Mouse (Mus musculus): ENCODE data around the gene Peli2. TPM values are rescaled to one million over a fixed set of nuclear protein-coding genes. Genes with fewer than 3 reads are reported as not detected.

Gene Peli2
- polyA plus RNA-seq, 2 experiments: 9.1 to 14.5 TPM

GRCm38 (mm10) chr14:48258696-48259366, 138.2 kb downstream of the Peli2 start:
- ATAC-seq (ENCODE audit: low FRiP score, low read depth) (no peak), DNase-seq (ENCODE audit: low spot score) (no peak)
- H3K27me3 ChIP-seq (ENCODE audit: control insufficient read depth, insufficient read depth, low read length): no peaks in the 10 kb centered on the region
- H3K4me1 ChIP-seq (ENCODE audit: control insufficient read depth, insufficient read depth, low read length): no peaks in the 10 kb centered on the region
- WGBS: 69% methylated on average over 10 of the region's 10 CpGs
- H3K4me3 ChIP-seq (replicated peaks; ENCODE audit: low read length): no peak overlapping the region
- no peak overlapping the region for H3K9ac ChIP-seq (ENCODE audit: low read depth, low read length, severe bottlenecking)
- no peak overlapping the region for H3K27ac ChIP-seq (replicated peaks; ENCODE audit: low read depth, low read length)
- no peaks in the 10 kb centered on the region for H3K9me3 ChIP-seq (ENCODE audit: control insufficient read depth, low read length)
- H3K4me2 ChIP-seq (replicated peaks; ENCODE audit: low read depth, low read length, severe bottlenecking): no peak overlapping the region
- peaks cover 9% of the 10 kb centered on the region for H3K36me3 ChIP-seq (ENCODE audit: control insufficient read depth, insufficient read depth, low read length)
- no peak for TF ChIP-seq POLR2A (IDR thresholded peaks at IDR 0.05; ENCODE audit: borderline replicate concordance, extremely low read depth, insufficient read depth, insufficient read length)

GRCm38 (mm10) chr14:48263146-48263545, 142.5 kb downstream of the Peli2 start:
- Histone ChIP-seq H3K4me3 (replicated peaks; ENCODE audit: low read length) (no peak overlapping the region), H3K36me3 (ENCODE audit: control insufficient read depth, insufficient read depth, low read length) (no peaks in the 10 kb centered on the region), H3K27ac (replicated peaks; ENCODE audit: low read depth, low read length) (no peak overlapping the region), H3K9me3 (ENCODE audit: control insufficient read depth, low read length) (no peaks in the 10 kb centered on the region), H3K9ac (ENCODE audit: low read depth, low read length, severe bottlenecking) (no peak overlapping the region), H3K27me3 (ENCODE audit: control insufficient read depth, insufficient read depth, low read length) (no peaks in the 10 kb centered on the region), H3K4me2 (replicated peaks; ENCODE audit: low read depth, low read length, severe bottlenecking) (no peak overlapping the region), H3K4me1 (ENCODE audit: control insufficient read depth, insufficient read depth, low read length) (no peaks in the 10 kb centered on the region)
- no peak for ATAC-seq (ENCODE audit: low FRiP score, low read depth)
- TF ChIP-seq POLR2A (IDR thresholded peaks at IDR 0.05; ENCODE audit: borderline replicate concordance, extremely low read depth, insufficient read depth, insufficient read length): no peak
- 88% methylated on average over 4 of the region's 4 CpGs for WGBS
- DNase-seq (ENCODE audit: low spot score): no peak

- Histone ChIP-seq H3K27me3 (ENCODE audit: control insufficient read depth, insufficient read depth, low read length) (no peaks in the 10 kb centered on the region), H3K4me1 (ENCODE audit: control insufficient read depth, insufficient read depth, low read length) (no peaks in the 10 kb centered on the region), H3K4me2 (replicated peaks; ENCODE audit: low read depth, low read length, severe bottlenecking) (no peak overlapping the region), H3K4me3 (replicated peaks; ENCODE audit: low read length) (no peak overlapping the region), H3K9ac (ENCODE audit: low read depth, low read length, severe bottlenecking) (no peak overlapping the region), H3K36me3 (ENCODE audit: control insufficient read depth, insufficient read depth, low read length) (no peaks in the 10 kb centered on the region), H3K9me3 (ENCODE audit: control insufficient read depth, low read length) (no peaks in the 10 kb centered on the region), H3K27ac (replicated peaks; ENCODE audit: low read depth, low read length) (no peak overlapping the region)
- no peak for ATAC-seq (ENCODE audit: low FRiP score, low read depth)
- 79% methylated on average over 6 of the region's 6 CpGs for WGBS
- DNase-seq (ENCODE audit: low spot score): no peak
- TF ChIP-seq POLR2A (IDR thresholded peaks at IDR 0.05; ENCODE audit: borderline replicate concordance, extremely low read depth, insufficient read depth, insufficient read length): no peak
Measured at GRCm38 (mm10) chr14:48266710-48267109, 146.1 kb downstream of the Peli2 start.

GRCm38 (mm10) chr14:48278291-48278690, 157.7 kb downstream of the Peli2 start:
- H3K36me3 ChIP-seq (ENCODE audit: control insufficient read depth, insufficient read depth, low read length): no peaks in the 10 kb centered on the region
- TF ChIP-seq POLR2A (IDR thresholded peaks at IDR 0.05; ENCODE audit: borderline replicate concordance, extremely low read depth, insufficient read depth, insufficient read length): no peak

GRCm38 (mm10) chr14:48286949-48287348, 166.3 kb downstream of the Peli2 start:
- no peak for TF ChIP-seq POLR2A (IDR thresholded peaks at IDR 0.05; ENCODE audit: borderline replicate concordance, extremely low read depth, insufficient read depth, insufficient read length)
- WGBS: 88% methylated on average over 5 of the region's 5 CpGs
- ATAC-seq (ENCODE audit: low FRiP score, low read depth) (no peak), DNase-seq (ENCODE audit: low spot score) (no peak)
- Histone ChIP-seq H3K9me3 (ENCODE audit: control insufficient read depth, low read length) (no peaks in the 10 kb centered on the region), H3K27me3 (ENCODE audit: control insufficient read depth, insufficient read depth, low read length) (no peaks in the 10 kb centered on the region), H3K9ac (ENCODE audit: low read depth, low read length, severe bottlenecking) (no peak overlapping the region), H3K4me2 (replicated peaks; ENCODE audit: low read depth, low read length, severe bottlenecking) (no peak overlapping the region), H3K27ac (replicated peaks; ENCODE audit: low read depth, low read length) (no peak overlapping the region), H3K36me3 (ENCODE audit: control insufficient read depth, insufficient read depth, low read length) (no peaks in the 10 kb centered on the region), H3K4me3 (replicated peaks; ENCODE audit: low read length) (no peak overlapping the region), H3K4me1 (ENCODE audit: control insufficient read depth, insufficient read depth, low read length) (0 out of 2 replicates have a peak, but pooled peaks cover 5% of the 10 kb centered on the region)

More at GRCm38 (mm10) chr14:48278291-48278690, 157.7 kb downstream of the Peli2 start:
- Histone ChIP-seq H3K9me3 (ENCODE audit: control insufficient read depth, low read length) (no peaks in the 10 kb centered on the region), H3K9ac (ENCODE audit: low read depth, low read length, severe bottlenecking) (no peak overlapping the region), H3K4me2 (replicated peaks; ENCODE audit: low read depth, low read length, severe bottlenecking) (no peak overlapping the region), H3K4me1 (ENCODE audit: control insufficient read depth, insufficient read depth, low read length) (peaks cover 4% of the 10 kb centered on the region; the same call in 1 of the 2 replicates), H3K4me3 (replicated peaks; ENCODE audit: low read length) (no peak overlapping the region), H3K27ac (replicated peaks; ENCODE audit: low read depth, low read length) (no peak overlapping the region), H3K27me3 (ENCODE audit: control insufficient read depth, insufficient read depth, low read length) (no peaks in the 10 kb centered on the region)
- no peak for ATAC-seq (ENCODE audit: low FRiP score, low read depth)
- WGBS: 50% methylated on average over 1 of the region's 1 CpGs
- DNase-seq (ENCODE audit: low spot score): no peak

Measured in limb, embryonic 14.5 days (tissue).